Mouse (Mus musculus): ENCODE measurements at regions not wholly inside any gene's neighbourhood (a gene's known extent, or its start where the extent isn't known, plus 50 kb on each side); places are given as distances from the start of the nearest gene placed in this dataset.

DNA sequence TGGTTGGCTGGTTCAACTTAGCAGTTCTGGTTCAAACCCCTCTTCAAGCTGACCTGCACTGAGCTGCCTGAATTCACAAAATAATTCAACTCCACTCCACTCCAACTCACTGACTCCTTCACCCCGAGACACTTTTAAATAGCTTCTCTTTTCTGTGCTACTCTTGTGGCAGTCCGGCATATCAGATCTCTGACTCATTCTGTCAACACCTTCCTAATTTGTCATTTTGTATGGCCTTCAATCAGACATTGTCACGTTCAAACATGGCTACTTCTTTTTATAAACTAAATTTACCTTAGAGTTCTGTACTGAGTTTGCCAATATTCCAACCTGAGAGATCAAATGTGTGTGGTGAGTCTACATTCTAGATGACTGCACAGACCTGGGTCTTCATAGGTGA, 579.1 kb downstream of the Slitrk1 start:
- Histone ChIP-seq H3K4me2 (ENCODE audit: low read depth, low read length) (no peak overlapping the region), H3K36me3 (ENCODE audit: control insufficient read depth, insufficient read depth) (no peaks in the 10 kb centered on the region), H3K9ac (ENCODE audit: low read depth, low read length) (no peak overlapping the region), H3K27ac (ENCODE audit: low read length) (no peak overlapping the region), H3K4me1 (ENCODE audit: control insufficient read depth, low read depth, low read length) (no peaks in the 10 kb centered on the region), H3K9me3 (replicated peaks; ENCODE audit: control insufficient read depth, low read length) (no peaks in the 10 kb centered on the region), H3K27me3 (ENCODE audit: control insufficient read depth, insufficient read depth, low read depth, low read length) (no peaks in the 10 kb centered on the region), H3K4me3 (ENCODE audit: low read depth, low read length) (no peak overlapping the region)
- no peak for ATAC-seq (ENCODE audit: low read depth)
- 56% methylated on average over 3 of the region's 3 CpGs for WGBS (ENCODE audit: insufficient replicate concordance)

GRCm38 (mm10) chr14:108326425-108326824, 587.5 kb downstream of the Slitrk1 start:
- WGBS (ENCODE audit: insufficient replicate concordance): 69% methylated on average over 3 of the region's 3 CpGs
- no peaks in the 10 kb centered on the region for H3K9me3 ChIP-seq (replicated peaks; ENCODE audit: control insufficient read depth, low read length)
- H3K36me3 ChIP-seq (ENCODE audit: control insufficient read depth, insufficient read depth): no peaks in the 10 kb centered on the region
- no peaks in the 10 kb centered on the region for H3K27me3 ChIP-seq (ENCODE audit: control insufficient read depth, insufficient read depth, low read depth, low read length)
- no peaks in the 10 kb centered on the region for H3K4me1 ChIP-seq (ENCODE audit: control insufficient read depth, low read depth, low read length)
- H3K9ac ChIP-seq (ENCODE audit: low read depth, low read length): no peak overlapping the region
- H3K4me2 ChIP-seq (ENCODE audit: low read depth, low read length): no peak overlapping the region
- no peak overlapping the region for H3K27ac ChIP-seq (ENCODE audit: low read length)
- no peak for ATAC-seq (ENCODE audit: low read depth)
- no peak overlapping the region for H3K4me3 ChIP-seq (ENCODE audit: low read depth, low read length)

GRCm38 (mm10) chr14:108323364-108324037, 590.5 kb downstream of the Slitrk1 start:
- no peak overlapping the region for H3K9ac ChIP-seq (ENCODE audit: low read depth, low read length)
- H3K4me1 ChIP-seq (ENCODE audit: control insufficient read depth, low read depth, low read length): no peaks in the 10 kb centered on the region
- no peaks in the 10 kb centered on the region for H3K27me3 ChIP-seq (ENCODE audit: control insufficient read depth, insufficient read depth, low read depth, low read length)
- no peak for ATAC-seq (ENCODE audit: low read depth)
- no peak overlapping the region for H3K27ac ChIP-seq (ENCODE audit: low read length)
- H3K36me3 ChIP-seq (ENCODE audit: control insufficient read depth, insufficient read depth): no peaks in the 10 kb centered on the region
- no peak overlapping the region for H3K4me2 ChIP-seq (ENCODE audit: low read depth, low read length)
- 63% methylated on average over 1 of the region's 1 CpGs for WGBS (ENCODE audit: insufficient replicate concordance)
- no peaks in the 10 kb centered on the region for H3K9me3 ChIP-seq (replicated peaks; ENCODE audit: control insufficient read depth, low read length)
- H3K4me3 ChIP-seq (ENCODE audit: low read depth, low read length): no peak overlapping the region

DNA sequence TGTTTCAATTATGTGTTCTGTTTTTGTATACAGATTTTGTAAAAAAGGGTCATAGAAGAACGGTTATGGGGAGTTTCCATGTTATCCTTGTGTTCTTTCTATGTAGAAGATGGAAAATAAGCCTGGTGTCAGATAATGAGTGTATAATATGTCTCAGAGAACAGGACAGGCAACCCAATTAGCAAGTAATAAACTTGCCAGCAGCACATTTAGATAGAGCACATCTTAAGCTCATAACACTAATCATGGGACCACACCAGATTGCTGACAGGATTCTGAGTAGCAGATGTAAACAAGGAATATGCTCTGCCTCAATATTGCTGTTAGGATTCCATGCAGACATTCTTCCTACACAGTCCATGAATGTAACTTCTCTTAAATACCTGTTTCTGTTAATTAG, 606.3 kb downstream of the Slitrk1 start:
- Histone ChIP-seq H3K27ac (ENCODE audit: low read length) (no peak overlapping the region), H3K9me3 (replicated peaks; ENCODE audit: control insufficient read depth, low read length) (no peaks in the 10 kb centered on the region), H3K36me3 (ENCODE audit: control insufficient read depth, insufficient read depth) (no peaks in the 10 kb centered on the region), H3K4me3 (ENCODE audit: low read depth, low read length) (no peak overlapping the region), H3K4me1 (ENCODE audit: control insufficient read depth, low read depth, low read length) (no peaks in the 10 kb centered on the region), H3K4me2 (ENCODE audit: low read depth, low read length) (no peak overlapping the region), H3K9ac (ENCODE audit: low read depth, low read length) (no peak overlapping the region), H3K27me3 (ENCODE audit: control insufficient read depth, insufficient read depth, low read depth, low read length) (no peaks in the 10 kb centered on the region)
- WGBS (ENCODE audit: insufficient replicate concordance): 53% methylated on average over 1 of the region's 1 CpGs
- ATAC-seq (ENCODE audit: low read depth): no peak

DNA sequence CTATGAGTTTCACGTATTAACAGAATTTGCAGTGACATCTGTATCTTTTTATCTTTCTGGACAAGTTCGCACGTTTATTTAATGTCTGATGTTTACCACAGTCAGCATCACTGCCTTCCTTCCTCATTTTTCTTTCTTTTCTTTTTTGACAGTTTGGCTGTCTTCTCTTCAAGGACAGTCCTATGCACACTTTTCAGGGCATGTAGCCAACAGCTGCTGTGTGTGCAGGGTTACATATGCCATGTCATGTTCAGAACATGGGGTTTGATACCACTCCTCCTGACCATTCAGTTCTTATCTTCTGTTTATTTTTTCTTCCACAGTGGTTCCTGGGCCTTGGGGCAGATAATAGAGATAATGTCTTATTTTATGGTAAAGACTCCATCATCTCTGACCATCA, 634.3 kb downstream of the Slitrk1 start:
- Histone ChIP-seq H3K9me3 (replicated peaks; ENCODE audit: control insufficient read depth, low read length) (no peaks in the 10 kb centered on the region), H3K4me3 (ENCODE audit: low read depth, low read length) (no peak overlapping the region), H3K4me1 (ENCODE audit: control insufficient read depth, low read depth, low read length) (no peaks in the 10 kb centered on the region), H3K27me3 (ENCODE audit: control insufficient read depth, insufficient read depth, low read depth, low read length) (no peaks in the 10 kb centered on the region), H3K27ac (ENCODE audit: low read length) (no peak overlapping the region), H3K4me2 (ENCODE audit: low read depth, low read length) (no peak overlapping the region), H3K36me3 (ENCODE audit: control insufficient read depth, insufficient read depth) (no peaks in the 10 kb centered on the region), H3K9ac (ENCODE audit: low read depth, low read length) (no peak overlapping the region)
- ATAC-seq (ENCODE audit: low read depth): no peak
- WGBS (ENCODE audit: insufficient replicate concordance): 55% methylated on average over 3 of the region's 3 CpGs

DNA sequence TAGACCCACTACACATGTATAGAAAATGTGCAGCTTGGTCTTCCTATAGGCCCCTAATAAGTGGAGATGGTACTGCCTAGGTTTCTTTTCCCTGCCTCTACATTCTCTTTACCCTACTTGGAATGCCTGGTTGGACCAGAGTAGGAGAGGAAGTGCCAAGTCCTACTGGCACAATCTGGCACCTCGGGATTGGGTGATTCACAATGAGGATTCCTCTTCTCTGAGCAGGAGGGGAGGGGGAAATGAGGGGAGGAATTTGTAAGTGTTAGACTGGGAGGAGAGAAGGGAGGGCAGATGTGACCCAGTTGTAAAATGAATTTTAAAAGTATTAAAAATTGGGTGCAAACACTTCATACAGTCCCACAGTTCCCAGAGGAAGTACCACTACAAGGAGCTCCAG, 652.9 kb downstream of the Slitrk1 start:
- H3K4me3 ChIP-seq (ENCODE audit: low read depth, low read length): no peak overlapping the region
- H3K36me3 ChIP-seq (ENCODE audit: control insufficient read depth, insufficient read depth): no peaks in the 10 kb centered on the region
- H3K4me2 ChIP-seq (ENCODE audit: low read depth, low read length): no peak overlapping the region
- no peaks in the 10 kb centered on the region for H3K27me3 ChIP-seq (ENCODE audit: control insufficient read depth, insufficient read depth, low read depth, low read length)
- H3K9ac ChIP-seq (ENCODE audit: low read depth, low read length): no peak overlapping the region
- WGBS (ENCODE audit: insufficient replicate concordance): 39% methylated on average over 1 of the region's 1 CpGs
- no peaks in the 10 kb centered on the region for H3K4me1 ChIP-seq (ENCODE audit: control insufficient read depth, low read depth, low read length)
- H3K9me3 ChIP-seq (replicated peaks; ENCODE audit: control insufficient read depth, low read length): no peaks in the 10 kb centered on the region
- H3K27ac ChIP-seq (ENCODE audit: low read length): no peak overlapping the region
- ATAC-seq (ENCODE audit: low read depth): no peak

GRCm38 (mm10) chr14:108247365-108247764, 666.6 kb downstream of the Slitrk1 start:
- no peak overlapping the region for H3K27ac ChIP-seq (ENCODE audit: low read length)
- H3K9ac ChIP-seq (ENCODE audit: low read depth, low read length): no peak overlapping the region
- 61% methylated on average over 8 of the region's 8 CpGs for WGBS (ENCODE audit: insufficient replicate concordance)
- no peaks in the 10 kb centered on the region for H3K27me3 ChIP-seq (ENCODE audit: control insufficient read depth, insufficient read depth, low read depth, low read length)
- no peaks in the 10 kb centered on the region for H3K4me1 ChIP-seq (ENCODE audit: control insufficient read depth, low read depth, low read length)
- no peak overlapping the region for H3K4me2 ChIP-seq (ENCODE audit: low read depth, low read length)
- no peaks in the 10 kb centered on the region for H3K9me3 ChIP-seq (replicated peaks; ENCODE audit: control insufficient read depth, low read length)
- H3K36me3 ChIP-seq (ENCODE audit: control insufficient read depth, insufficient read depth): no peaks in the 10 kb centered on the region
- H3K4me3 ChIP-seq (ENCODE audit: low read depth, low read length): no peak overlapping the region
- no peak for ATAC-seq (ENCODE audit: low read depth)

- H3K36me3 ChIP-seq (ENCODE audit: control insufficient read depth, insufficient read depth): no peaks in the 10 kb centered on the region
- no peaks in the 10 kb centered on the region for H3K4me1 ChIP-seq (ENCODE audit: control insufficient read depth, low read depth, low read length)
- H3K27me3 ChIP-seq (ENCODE audit: control insufficient read depth, insufficient read depth, low read depth, low read length): no peaks in the 10 kb centered on the region
- H3K27ac ChIP-seq (ENCODE audit: low read length): no peak overlapping the region
- ATAC-seq (ENCODE audit: low read depth): no peak
- H3K9ac ChIP-seq (ENCODE audit: low read depth, low read length): no peak overlapping the region
- 42% methylated on average over 2 of the region's 2 CpGs for WGBS (ENCODE audit: insufficient replicate concordance)
- H3K4me3 ChIP-seq (ENCODE audit: low read depth, low read length): no peak overlapping the region
- H3K9me3 ChIP-seq (replicated peaks; ENCODE audit: control insufficient read depth, low read length): no peaks in the 10 kb centered on the region
- no peak overlapping the region for H3K4me2 ChIP-seq (ENCODE audit: low read depth, low read length)
Measured at GRCm38 (mm10) chr14:108225483-108226124, 688.4 kb downstream of the Slitrk1 start.

DNA sequence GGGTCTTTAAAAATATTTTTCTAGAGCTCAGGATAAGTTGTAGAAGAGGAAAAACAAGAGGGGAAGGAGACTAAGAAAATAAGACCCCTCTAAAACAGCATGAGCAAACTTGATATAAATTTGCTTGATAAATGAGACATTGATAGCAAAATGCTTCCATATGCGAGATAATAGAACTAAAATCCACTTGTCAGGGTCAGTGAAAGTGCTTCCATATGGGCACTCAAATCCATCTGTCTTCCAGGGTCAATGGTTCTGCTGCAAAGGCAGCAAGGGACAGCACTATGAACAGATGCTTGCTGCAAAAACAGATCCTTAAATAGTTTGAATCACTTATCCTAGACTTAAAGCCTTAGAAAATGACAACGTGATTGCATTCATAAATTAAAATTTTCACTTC, 704.7 kb downstream of the Slitrk1 start:
- no peaks in the 10 kb centered on the region for H3K27me3 ChIP-seq (ENCODE audit: control insufficient read depth, insufficient read depth, low read depth, low read length)
- no peak overlapping the region for H3K4me3 ChIP-seq (ENCODE audit: low read depth, low read length)
- 55% methylated on average over 2 of the region's 2 CpGs for WGBS (ENCODE audit: insufficient replicate concordance)
- H3K4me2 ChIP-seq (ENCODE audit: low read depth, low read length): no peak overlapping the region
- no peaks in the 10 kb centered on the region for H3K4me1 ChIP-seq (ENCODE audit: control insufficient read depth, low read depth, low read length)
- H3K27ac ChIP-seq (ENCODE audit: low read length): no peak overlapping the region
- H3K9me3 ChIP-seq (replicated peaks; ENCODE audit: control insufficient read depth, low read length): no peaks in the 10 kb centered on the region
- ATAC-seq (ENCODE audit: low read depth): no peak
- no peak overlapping the region for H3K9ac ChIP-seq (ENCODE audit: low read depth, low read length)
- H3K36me3 ChIP-seq (ENCODE audit: control insufficient read depth, insufficient read depth): no peaks in the 10 kb centered on the region

Measured in liver, embryonic 16.5 days (tissue).